Mouse (Mus musculus) myocyte (in vitro differentiated cells): ENCODE measurements around the gene Vmn2r85.

Source experiments
- CEBPB ChIP-seq: IDR thresholded peaks from 2 replicates; pipeline ENCODE4 v1.6.1; 2011; ENCODE audit warnings: mild to moderate bottlenecking, moderate library complexity; ENCODE audit not compliant: poor library complexity, insufficient read depth, severe bottlenecking
- E2F4 ChIP-seq: IDR thresholded peaks from one replicate; pipeline ENCODE4 v1.6.1; 2011; ENCODE audit warnings: mild to moderate bottlenecking, control low read depth, moderate library complexity; ENCODE audit not compliant: insufficient read depth
- MYOD1 ChIP-seq, 3 experiments: IDR thresholded peaks; one replicate each; pipeline ENCODE4 v1.6.1; 2011; ENCODE audit warnings: control low read depth in 2 of 3, low read depth in 2 of 3, mild to moderate bottlenecking in 2 of 3, moderate library complexity in 1 of 3; ENCODE audit not compliant: insufficient read length in 2 of 3, control insufficient read depth in 1 of 3
- MYOG ChIP-seq, 3 experiments: IDR thresholded peaks; one replicate each; pipeline ENCODE4 v1.6.1; 2011; ENCODE audit warnings: control low read depth in 2 of 3, low read depth in 2 of 3, mild to moderate bottlenecking in 2 of 3; ENCODE audit not compliant: insufficient read length in 2 of 3, control insufficient read depth in 1 of 3, insufficient read depth in 1 of 3
- POLR2A ChIP-seq: IDR thresholded peaks from one replicate; pipeline ENCODE4 v1.6.1; 2011; ENCODE audit warnings: low read depth, mild to moderate bottlenecking, control low read depth, moderate library complexity; ENCODE audit not compliant: insufficient read length
- POLR2AphosphoS2 ChIP-seq: IDR thresholded peaks from one replicate; pipeline ENCODE4 v1.6.1; 2011; ENCODE audit warnings: low read depth, control low read depth; ENCODE audit not compliant: insufficient read length
- REST ChIP-seq: IDR thresholded peaks from one replicate; pipeline ENCODE4 v1.6.1; 2011; ENCODE audit warnings: mild to moderate bottlenecking, control low read depth, moderate library complexity; ENCODE audit not compliant: insufficient read depth, insufficient read length
- TCF3 ChIP-seq: IDR thresholded peaks from one replicate; pipeline ENCODE4 v1.6.1; 2011; ENCODE audit warnings: low read depth, control low read depth; ENCODE audit not compliant: insufficient read length
- USF1 ChIP-seq: IDR thresholded peaks from one replicate; pipeline ENCODE4 v1.6.1; 2011; ENCODE audit warnings: low read depth, mild to moderate bottlenecking, control low read depth, moderate library complexity

DNA sequence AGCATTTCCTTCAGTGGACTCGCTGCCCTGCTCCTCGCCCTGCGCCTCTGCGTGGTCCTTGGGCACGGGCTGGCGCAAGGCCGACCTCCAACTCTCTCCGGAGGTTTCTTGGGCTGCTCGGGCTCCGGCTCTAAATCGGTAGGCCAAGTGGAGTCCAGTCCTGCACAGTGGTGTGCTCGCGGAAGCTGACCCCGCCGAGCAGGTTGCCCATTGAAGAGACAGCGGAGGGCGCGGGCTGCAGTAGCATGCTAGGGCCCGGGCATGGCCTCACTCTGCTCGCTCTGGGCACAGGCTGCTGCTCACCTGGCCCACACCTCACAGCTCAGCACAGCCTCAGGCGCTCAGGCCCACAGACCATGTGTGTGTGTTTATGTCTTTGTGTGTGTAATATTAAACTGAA lies 15.3 kb upstream of the Vmn2r85 start:
- TF ChIP-seq POLR2A (no peak), E2F4 (no peak), REST (no peak), USF1 (no peak), POLR2AphosphoS2 (no peak), MYOD1 (IDR thresholded peaks at IDR 0.05; ENCODE audit: control insufficient read depth in 1 of 3, insufficient read length in 2 of 3, low read depth in 2 of 3) (no peak), CEBPB (no peak), MYOG (IDR thresholded peaks at IDR 0.05; ENCODE audit: control insufficient read depth in 1 of 3, insufficient read depth in 1 of 3, insufficient read length in 2 of 3, low read depth in 2 of 3) (no peak), TCF3 (no peak)
